Mouse (Mus musculus): ENCODE measurements around the gene Snrpd2. TPM values are rescaled to one million over a fixed set of nuclear protein-coding genes. Genes with fewer than 3 reads are reported as not detected.
"Not testable (repeated sequence)": the region's sequence is repeated elsewhere in the genome, so short reads cannot be mapped to it uniquely, and the experiment has no call there.

The Snrpd2 gene
- total RNA-seq, 4 experiments from 2014 or later: 50.6 to 59.4 (median 57.3) TPM

DNA sequence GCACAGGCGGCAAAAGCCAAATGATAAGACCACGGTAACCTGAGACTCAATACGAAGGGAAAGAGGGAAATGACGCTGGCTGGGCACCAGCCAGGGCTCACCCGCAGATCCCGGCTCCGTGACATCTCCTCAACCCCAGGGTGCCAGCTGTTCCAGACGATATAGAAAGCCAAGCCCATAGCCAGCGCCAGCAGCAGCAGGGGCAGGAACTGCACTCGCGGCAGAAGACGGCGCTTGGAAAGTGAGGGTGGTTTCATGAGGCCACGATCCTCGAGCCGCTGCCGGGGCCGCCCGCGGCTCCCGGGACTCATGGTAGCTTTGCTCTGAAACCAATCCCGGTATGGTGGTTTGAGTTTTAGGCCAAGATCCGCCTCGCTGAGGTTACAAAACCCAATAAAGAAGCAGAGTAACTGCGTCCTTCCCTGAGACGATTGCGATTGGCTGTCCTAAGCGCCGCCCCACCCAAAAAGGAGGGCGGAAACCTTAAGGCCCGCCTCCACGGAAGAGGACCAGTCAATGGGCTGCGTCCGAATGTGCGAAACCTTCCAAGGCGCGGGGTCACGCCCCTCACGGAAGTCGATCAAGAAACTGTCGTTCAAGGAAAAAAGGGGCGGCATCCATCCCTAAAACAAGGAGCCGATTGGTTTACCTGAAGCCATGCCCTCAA is 514 bp upstream of the Snrpd2 start, which contains the start of gene Qpctl:
Qpctl (minus strand) TSS at position 417 of the 667 bp plus-strand sequence.
- DNase-seq (ENCODE audit: low spot score in 2 of 2): peak; percentile 96 to 98

DNA sequence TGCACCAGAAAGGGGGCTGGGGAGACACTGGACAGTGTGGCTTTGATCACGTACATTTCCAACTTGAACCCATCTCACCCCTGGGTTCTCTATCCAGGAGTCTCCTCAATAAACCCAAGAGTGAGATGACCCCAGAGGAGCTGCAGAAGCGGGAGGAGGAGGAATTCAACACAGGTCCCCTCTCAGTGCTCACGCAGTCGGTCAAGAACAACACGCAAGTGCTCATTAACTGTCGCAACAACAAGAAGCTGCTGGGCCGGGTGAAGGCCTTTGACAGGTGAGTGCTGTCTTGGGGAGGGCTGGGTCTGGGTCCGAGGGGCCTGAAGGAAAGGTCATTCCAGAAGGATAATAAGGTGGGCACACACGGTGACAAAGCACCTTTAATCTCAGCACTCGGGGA is 1.6 kb downstream of the Snrpd2 start:
- not testable (repeated sequence) for DNase-seq (ENCODE audit: low spot score in 2 of 2)

DNA sequence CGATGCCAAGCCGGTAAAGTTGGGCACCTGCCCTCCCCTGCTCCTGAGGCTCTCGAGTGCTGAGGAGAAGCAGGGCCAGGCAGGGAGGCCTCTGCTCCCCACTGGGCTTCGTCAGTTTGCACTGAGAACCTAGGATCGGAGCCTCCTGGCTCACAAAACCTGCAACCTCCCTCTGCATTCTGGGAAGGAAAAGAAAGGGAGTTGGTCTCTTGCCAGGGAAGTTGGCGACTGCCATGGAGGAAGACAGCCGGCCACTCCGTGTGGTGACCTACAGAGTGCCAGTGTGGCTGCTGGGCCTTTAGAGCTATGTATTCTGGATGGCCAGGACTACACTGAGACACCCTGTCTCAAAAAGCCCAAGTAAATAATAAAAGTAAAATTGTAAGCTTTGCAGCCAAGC is 5.3 kb downstream of the Snrpd2 start:
- no peak for DNase-seq (ENCODE audit: low spot score in 2 of 2)

DNA sequence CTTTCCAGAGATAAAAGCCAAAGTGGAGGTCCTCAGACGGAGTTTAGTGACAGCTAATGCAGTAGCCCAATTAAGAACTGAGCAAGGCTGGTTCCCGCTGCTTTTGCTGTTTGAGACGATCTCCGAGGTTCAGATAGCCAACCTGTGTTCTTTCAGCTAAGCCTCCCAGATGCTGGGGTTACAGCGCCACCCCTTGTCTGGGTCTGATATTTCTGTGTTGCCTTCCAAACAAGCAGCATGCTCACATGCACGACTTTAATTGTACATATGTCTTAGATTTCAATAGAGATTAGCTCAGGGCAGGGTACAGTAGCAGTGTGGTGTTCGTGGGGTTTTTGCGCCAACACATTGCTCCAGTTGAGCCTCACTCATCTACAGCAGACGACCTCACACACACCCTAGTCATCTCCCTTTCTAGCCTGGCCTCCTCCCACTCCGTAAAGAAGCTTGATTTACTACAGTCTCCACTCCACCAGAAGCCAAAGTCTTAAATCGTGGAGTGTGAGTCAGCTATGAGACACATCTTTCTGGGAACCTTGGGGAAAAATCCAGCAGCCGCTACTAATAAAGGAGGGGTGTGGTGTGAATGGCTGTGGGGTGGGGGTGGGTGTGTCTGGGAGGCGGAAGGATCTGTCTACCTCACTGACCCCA is 6.4 kb downstream of the Snrpd2 start:
- DNase-seq (ENCODE audit: low spot score in 2 of 2): no peak

DNA sequence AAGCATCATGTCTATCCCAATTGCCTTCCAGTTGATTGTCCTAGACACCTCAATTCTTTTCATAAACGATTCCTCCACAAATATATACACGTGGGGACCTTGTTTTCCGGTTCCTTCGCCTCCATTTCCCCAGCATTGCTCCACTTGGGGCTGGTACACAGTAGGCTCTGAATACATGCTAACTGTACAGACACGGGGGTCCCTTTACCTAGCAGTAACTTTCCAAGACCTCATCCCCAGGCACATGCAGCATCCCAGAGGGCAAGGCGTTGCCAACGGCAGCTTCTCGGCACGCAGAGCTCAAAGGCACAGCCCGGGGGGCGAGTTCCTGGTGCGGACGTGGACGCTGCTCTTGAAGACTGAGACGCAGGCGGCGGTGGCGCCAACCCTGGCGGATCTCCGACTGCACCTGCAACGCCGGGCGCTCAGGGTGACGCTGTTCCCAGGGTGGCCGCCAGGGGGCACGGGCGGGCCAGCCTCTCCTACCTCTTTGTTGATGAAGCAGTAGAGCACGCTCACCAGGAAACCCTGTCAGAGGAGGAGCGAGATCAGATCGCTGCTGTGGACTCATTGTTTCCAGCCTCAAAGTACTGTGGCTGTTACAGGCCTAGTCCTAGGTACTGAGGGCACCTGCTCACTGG is 7.8 kb downstream of the Snrpd2 start:
- peak; percentile 83 to 87 for DNase-seq (ENCODE audit: low spot score in 2 of 2)

DNA sequence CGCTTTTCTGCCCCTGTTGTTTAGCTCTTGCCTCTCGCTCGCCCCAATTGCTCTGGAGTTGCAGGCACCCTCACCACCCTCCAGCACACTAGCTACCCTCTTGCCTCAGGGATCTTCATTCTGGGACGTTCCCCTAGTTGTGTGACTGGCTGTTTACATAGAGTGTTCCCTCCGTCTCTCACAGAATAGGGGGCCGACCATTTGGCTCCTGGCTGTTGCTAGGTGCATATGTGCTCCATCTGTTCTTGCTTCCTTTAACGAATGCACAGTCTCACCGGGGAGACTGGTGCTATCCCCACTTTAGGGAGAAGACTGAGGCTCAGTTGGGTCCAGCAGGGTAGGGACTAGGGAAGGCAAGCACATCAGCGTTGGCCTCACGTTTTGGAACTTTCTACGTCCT is 9.1 kb downstream of the Snrpd2 start:
- no peak for DNase-seq (ENCODE audit: low spot score in 2 of 2)

DNA sequence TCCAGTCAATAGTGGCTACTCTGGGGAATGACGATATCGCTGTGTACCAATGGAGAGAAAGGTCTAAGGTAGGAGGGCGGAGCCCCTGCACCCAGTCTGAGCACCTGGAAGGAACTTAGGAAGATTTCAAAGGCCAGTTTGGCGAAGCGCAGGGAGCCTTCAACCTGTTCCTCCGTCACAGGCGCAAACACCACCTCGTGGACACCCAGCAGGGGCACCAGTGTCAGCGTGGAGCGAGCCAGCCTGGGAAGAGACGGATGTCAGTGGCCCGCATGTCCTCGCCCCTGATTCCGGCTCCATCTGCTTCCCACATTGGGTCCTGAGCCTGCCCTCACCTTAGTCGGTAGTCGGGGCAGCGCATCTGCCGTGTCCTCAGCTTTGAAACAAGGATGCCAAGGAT is 9.9 kb downstream of the Snrpd2 start:
- DNase-seq (ENCODE audit: low spot score in 2 of 2): no peak

DNA sequence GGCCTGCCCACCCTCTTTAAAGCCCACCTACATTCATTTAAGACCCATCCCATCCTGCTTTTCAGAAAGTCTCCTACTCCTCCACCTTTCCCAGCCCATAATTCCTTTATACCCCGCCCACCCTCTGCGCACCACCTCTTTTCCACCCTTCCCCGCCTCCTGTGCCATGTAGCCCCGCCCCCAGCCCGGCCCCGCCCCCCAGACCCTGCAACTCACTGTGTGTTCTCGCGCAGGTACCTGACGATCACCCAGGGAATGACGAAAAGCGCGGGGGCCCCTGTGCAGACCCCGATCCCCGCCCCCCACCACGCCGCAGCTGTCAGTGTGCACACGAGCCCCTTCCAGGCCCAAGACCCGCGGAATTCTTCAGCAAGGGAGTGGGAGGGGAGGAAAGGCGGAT is 10.6 kb downstream of the Snrpd2 start:
- DNase-seq (ENCODE audit: low spot score in 2 of 2): no peak

DNA sequence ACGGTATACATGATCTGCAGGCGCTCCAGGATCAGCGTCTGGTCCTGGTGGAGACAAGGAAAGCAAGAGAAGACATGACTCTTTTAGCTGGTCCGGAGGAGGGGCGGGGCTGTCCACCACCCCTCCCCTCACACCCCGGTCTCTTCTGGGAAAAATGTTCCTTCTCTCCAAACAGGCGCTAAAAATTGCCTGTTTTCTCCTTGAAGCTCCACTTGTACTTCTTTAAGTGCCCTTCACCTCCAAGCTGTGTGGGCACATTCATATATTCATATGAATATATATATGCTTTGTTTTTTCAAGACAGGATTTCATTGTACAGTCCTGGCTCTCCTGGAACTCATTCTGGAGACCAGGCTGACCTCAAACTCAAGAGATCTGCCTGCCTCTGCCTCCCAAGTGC is 13.4 kb downstream of the Snrpd2 start:
- DNase-seq (ENCODE audit: low spot score in 2 of 2): no peak

DNA sequence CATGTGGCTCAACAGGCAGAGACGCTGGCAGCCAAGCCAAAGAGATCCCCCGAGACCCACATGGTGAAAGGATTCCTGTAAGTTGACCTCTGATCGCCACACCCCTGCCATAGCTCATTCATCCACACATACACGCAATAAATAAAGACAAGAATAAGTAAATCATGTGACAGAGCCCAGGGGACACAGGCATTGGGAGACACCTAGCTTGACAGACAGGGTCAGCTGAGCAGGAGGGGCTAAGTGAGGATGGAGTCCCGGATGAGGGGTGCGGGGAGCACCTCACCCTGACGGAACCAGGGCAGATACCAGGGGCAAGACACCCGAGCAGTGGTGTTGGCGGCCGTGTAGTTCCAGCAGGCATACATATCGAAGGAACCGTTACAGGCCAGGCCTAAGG is 14.2 kb downstream of the Snrpd2 start:
- no peak for DNase-seq (ENCODE audit: low spot score in 2 of 2)

DNA sequence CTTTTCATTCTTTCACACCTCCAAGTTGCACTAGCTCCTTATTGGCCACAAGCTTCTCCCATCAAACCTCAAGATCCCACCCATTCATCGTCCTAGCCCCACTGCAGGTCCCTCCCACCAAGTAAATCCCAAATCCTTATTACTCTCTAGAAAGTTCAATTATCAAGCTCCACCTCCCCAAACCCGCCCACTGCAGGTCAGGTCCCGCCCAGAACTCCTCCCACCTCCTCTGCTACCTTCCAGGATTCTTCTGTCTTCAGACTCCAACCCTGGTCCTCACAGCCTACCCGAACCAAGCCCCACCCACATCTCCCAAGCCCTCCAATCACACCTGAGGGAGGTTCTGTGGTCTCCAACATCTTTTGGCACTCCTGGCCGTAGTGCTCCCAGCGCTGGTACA is 14.7 kb downstream of the Snrpd2 start:
- DNase-seq (ENCODE audit: low spot score in 2 of 2): no peak

DNA sequence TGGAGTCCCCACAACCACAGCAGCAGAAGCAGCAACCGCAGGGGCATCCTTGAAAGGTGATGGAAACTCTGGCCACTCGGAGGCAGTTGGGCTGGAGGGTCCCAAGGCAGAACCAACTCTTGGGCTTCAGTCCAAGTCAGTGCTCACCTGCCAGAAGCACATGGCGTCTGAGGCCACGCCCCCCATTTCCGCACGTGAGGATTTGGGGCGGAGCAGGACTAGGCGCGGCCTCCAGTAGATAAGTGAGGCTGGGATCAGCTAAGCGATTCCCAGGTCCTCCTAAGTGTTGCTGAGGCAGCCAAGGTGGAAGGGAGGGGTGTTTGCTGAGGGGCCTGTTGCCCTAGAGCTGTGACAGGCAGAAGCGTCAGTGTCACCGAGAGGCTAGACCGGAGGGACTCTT is 15.5 kb downstream of the Snrpd2 start:
- no peak for DNase-seq (ENCODE audit: low spot score in 2 of 2)

DNA sequence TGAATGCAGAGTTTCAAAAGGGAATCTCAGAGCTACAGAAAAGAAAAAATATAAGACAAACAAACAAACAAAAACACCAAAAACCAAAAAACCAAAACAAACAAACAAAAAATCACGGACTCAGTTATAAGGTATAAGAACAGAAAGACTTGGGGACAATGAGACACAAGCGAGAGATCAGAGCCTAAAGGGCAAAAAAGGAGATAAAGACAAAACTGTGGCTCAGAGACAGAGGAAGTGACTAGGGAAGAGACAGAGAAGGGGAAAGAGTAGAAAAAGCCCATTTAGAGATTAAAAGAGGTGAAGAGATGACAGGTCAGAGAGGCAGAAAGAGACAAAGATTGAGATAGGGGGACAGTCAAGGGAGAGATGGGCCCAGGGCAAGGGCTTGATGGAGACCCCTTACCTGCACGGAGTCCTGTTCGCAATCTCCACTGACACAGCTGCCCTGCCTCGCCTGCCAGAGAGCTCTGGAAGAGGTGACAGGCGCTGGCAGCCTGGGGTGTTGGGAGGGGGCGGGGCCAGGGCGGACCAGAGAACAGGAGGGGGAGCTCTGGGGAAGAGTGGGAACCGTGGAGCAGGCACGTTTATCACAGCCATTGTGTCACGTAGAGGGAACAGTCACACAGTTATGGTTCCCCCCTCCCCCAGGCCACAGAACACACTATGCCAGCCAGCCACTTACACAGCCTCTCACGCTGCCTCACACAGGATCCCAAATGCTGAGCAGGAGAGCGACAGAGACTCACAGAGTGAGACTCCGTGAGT is 16.3 kb downstream of the Snrpd2 start, which contains the start of gene Gipr:
Gipr (minus strand) TSS at position 472 of the 768 bp plus-strand sequence.
- DNase-seq (ENCODE audit: low spot score in 2 of 2): no peak

DNA sequence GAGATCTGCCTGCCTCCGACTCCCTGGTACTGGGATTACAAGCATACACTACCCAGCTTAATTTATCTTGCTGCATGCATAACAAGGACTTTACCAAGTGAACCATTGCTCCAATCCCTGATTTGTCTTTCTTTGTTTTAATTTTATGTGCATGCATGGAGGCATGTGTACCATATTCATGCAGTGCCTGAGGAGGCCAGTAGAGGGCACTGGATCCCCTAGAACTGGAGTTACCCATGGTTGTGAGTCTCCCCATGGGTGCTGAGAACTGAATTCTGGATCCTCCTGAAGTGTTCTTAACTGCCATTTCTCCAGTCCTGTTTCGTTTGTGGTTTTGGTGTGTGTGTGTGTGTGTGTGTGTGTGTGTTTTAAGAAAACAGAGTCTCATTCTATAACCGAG is 17.5 kb downstream of the Snrpd2 start:
- no peak for DNase-seq (ENCODE audit: low spot score in 2 of 2)

DNA sequence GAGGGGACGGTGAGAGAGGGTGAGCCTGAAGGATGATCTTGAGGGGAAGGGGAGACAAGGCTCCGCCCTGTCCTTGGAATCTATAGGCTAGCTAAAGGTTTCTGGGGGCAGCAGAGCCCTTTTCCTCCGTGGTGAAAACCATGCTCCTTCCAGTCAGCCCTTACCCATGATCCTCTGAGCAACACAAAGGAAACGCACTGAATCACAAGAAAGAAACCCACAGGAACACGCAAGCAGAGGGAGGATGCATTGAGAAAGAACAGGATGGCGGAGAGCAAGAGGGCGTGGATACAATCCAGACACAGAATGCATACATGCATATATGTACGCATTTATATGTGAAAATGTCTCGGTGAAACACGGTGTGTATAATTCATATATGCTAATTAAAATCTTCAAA is 20.0 kb downstream of the Snrpd2 start:
- no peak for DNase-seq (ENCODE audit: low spot score in 2 of 2)

DNA sequence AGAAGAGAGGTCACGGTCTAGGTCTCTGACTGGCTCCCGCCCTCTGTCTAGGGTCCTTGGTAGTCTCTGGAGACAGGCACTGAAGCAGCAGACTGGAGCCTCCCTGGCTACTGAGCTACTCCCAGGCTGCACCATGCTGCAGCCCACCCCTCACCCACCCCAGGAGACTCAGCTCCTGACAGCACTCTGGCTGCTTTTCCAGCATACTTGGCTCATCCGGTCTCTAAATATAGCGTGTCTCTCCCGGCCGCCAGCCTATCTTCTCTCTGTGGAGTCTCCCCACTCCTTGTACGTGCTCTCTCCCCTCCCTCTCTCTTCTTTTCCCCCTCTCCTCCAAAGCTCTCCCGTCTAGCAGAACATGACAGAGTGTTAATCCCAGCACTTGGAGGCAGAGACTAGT is 20.6 kb downstream of the Snrpd2 start:
- no peak for DNase-seq (ENCODE audit: low spot score in 2 of 2)

DNA sequence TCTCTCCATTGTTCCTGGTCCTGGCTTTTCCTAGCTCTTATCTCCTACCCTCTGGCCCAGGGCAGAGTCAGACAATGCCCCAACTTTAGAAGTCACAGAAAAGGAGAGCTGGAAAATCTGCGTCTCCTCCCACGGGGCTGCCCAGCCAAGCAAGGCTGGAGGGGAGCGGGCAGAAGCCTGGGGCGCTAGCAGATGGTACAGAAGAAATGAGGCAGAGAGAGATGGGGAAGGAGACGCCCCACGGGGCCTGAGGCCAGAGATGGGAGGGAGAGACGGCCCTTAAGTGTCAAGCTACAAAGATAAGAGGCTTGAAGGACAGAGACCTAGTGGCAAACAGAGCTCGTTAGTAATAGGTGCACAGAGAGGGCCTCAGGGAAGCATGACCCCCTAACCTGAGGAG is 22.3 kb downstream of the Snrpd2 start:
- DNase-seq (ENCODE audit: low spot score in 2 of 2): no peak

DNA sequence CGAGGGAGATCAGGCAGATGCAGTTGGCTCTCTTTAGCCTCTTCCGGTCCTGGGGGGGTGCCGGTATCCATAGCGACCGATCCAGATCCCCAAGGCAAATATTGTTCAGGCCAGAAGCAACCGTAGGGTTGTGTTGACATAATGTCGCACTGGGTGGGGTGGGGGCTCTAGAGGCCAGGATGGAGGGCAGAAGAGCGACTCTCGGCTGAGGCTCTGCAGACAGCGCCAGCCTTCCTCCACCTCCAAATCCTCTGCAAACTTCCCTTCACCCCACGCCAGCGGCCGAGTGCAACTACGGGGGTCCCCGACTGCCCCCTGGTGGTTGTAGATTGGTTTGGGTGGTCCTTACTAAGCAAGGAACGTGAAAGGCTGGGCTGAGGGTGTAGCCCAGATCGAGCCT is 23.4 kb downstream of the Snrpd2 start:
- DNase-seq (ENCODE audit: low spot score in 2 of 2): peak; percentile 60 to 70

DNA sequence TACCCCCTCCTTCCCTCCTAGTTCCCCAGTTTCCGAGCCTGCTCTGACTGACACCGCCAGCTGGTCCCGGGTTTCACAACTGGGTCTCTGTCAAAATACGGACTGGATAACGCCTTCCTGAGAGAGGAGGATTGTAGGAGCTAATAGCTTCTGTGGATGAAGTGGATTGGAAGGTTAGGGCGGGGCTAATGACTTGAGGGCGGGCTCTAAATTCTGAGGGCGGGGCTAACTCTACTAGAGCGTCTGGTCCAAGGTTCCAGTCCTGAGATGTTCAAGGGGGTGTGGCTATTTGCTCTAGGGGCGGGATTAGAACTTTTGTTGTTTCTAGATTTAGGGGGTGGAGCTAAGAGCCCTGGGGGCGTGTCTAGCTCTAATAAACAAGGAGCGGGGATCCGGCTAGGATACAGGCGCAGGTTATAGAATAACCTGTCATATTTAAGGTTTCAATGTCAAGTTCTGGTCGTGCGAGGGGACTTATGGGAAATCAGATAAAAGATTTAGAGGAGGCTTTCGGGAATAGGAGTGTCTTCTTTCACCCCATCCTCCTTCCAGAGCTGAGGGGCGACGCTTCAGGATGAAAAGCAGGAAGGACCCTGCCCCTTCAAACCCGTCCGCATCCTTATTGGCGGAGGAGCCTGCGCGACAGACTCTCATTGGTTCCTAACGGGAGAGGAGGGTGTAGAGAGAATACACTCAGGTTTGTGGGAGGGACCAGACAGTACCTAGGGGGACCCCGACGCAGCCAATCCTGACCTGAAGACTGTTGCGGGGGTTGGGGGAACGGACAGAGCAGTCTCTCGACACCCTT is 26.4 kb downstream of the Snrpd2 start, which contains the start of gene Eml2:
Eml2 (plus strand) TSS at position 714 of the 808 bp plus-strand sequence.
- DNase-seq (ENCODE audit: low spot score in 2 of 2): peak; percentile 40 to 56

DNA sequence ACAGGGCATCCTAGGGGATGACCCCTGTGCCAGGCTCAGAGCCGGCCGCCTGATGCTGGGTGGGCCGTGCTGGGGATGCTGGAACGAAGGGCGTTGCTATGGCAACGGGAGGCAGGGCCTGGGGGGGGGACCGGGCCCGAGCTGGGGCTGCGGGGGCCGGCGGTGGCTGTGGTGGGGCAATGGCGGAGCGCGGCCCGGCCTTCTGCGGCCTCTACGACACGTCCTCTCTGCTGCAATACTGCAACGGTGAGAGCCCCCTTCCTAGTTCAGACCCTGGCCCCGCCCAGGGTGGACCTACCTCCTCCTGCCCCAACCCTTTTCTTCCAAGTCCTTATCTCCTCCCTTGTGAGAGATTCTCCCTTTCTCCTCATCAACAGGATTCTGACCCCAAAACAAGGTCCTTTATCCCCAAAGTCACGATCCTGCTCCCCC is 27.0 kb downstream of the Snrpd2 start:
- no peak for DNase-seq (ENCODE audit: low spot score in 2 of 2)

DNA sequence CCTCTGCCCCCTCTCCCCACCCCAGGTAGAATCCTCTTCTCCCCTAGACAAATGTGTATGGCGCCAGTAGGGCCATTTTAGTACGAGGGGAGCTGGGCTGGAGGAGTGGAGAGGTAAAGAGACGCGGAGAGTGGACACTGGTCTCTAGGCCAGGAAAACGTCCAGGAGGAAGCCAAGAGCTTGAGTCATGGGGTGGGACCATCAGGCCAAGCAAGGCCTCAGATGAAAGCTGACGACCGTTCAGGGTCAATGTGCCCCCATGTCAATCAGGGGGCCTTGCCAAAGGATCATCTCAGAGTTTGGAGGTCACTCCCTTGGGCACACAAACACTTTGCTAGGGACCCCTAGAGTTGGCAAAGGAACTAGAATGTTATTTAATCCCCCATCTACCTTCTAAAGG is 27.7 kb downstream of the Snrpd2 start:
- DNase-seq (ENCODE audit: low spot score in 2 of 2): no peak

Data from gastrocnemius, adult 8-10 months (tissue).